Mouse (Mus musculus): Measurements from ENCODE around the gene Gpr18. TPM values are rescaled to one million over a fixed set of nuclear protein-coding genes. Genes with fewer than 3 reads are reported as not detected.

The Gpr18 gene
- polyA plus RNA-seq (2015; fragmentation: Nextera tagmentation; extraction: Ambion mirVana): 0.10 and 0.20 TPM in 2 replicates

GRCm38 (mm10) chr14:121915621-121916020, at the start of gene Gpr18:
Gpr18 (minus strand) TSS chr14:121915781.

GRCm38 (mm10) chr14:121964990-121965389, 49.4 kb upstream of the Gpr18 start, which contains the start of gene Gpr183:
Gpr183 (minus strand) TSS chr14:121965195.

GRCm38 (mm10) chr14:121878176-121878858, 37.3 kb downstream of the Gpr18 start, which contains the start of gene Ubac2:
Ubac2 (plus strand) TSS chr14:121878620.

Other genes starting within 250 kb of the Gpr18 start
- gene Dock9, start 117.9 kb downstream of the Gpr18 start, polyA plus RNA-seq (2015; fragmentation: Nextera tagmentation; extraction: Ambion mirVana): 13.0 and 15.0 TPM in 2 replicates
- 47.7 and 48.8 TPM in 2 replicates for gene Ubac2, start 37.2 kb downstream of the Gpr18 start, polyA plus RNA-seq (2015; fragmentation: Nextera tagmentation; extraction: Ambion mirVana)
- gene Gpr183, start 49.4 kb upstream of the Gpr18 start, polyA plus RNA-seq (2015; fragmentation: Nextera tagmentation; extraction: Ambion mirVana): 1.2 TPM in 2 replicates
- gene Timm8a2, start 118.9 kb upstream of the Gpr18 start, polyA plus RNA-seq (2015; fragmentation: Nextera tagmentation; extraction: Ambion mirVana): 0.17 TPM in 1 of 2 replicates, not detected in the other
- 97.8 and 105 TPM in 2 replicates for gene Tm9sf2, start 191.3 kb upstream of the Gpr18 start, polyA plus RNA-seq (2015; fragmentation: Nextera tagmentation; extraction: Ambion mirVana)

All from neural tube, postnatal 0 days (tissue).